Mouse (Mus musculus) telencephalon, adult 2 months (tissue): ENCODE data around the gene Dctn2.

ENCODE experiments used
- DNase-seq: peaks from one replicate; pipeline ENCODE4 v3.0.0-alpha.2; 2011; ENCODE audit warnings: low read depth, low spot score

Gene Dctn2

GRCm38 (mm10) chr10:127266112-127267091 lies at the start of gene Dctn2:
Gene Dctn2 (plus strand): TSS chr10:127266368.
- peak; percentile 97 for DNase-seq

GRCm38 (mm10) chr10:127216456-127216855 lies 49.7 kb upstream of the Dctn2 start:
- DNase-seq: peak; percentile 68

DNA sequence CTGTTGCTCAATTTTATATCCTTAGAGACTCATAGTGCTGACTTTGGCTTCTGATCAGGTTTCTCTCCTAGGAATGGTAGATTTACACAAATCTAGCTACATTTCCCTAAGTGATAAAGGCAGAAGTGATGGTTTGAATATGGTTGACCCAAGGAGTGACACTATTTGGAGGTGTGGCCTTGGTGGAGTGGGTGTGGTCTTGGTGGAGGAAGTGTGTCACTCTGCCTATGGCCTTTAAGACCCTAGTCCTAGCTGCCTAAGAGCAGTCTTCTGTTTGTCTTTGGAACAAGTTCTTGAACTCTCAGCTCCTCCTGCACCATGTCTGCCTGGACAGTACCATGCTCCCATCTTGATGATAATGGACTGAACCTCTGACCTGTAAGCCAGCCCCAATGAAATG lies 49.0 kb upstream of the Dctn2 start:
- DNase-seq: no peak

DNA sequence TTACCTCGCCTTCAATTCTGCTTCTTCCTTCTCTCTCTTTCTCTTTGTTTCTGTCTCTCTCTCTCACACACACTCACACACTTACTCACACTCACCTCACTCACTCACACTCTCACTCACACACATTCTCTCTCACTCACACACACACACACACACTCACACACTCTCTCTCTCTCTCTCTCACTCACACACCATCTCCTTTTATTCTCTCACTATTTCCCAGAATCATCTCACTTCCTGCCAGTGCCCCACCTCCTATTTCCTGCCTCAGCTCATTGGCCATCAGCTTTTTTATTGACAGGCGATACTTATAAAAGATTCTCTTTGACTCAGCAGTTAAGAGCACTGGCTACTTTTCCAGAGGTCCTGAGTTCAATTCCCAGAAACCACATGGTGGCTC lies 47.8 kb upstream of the Dctn2 start:
- DNase-seq: no peak

GRCm38 (mm10) chr10:127225213-127225612 lies 41.0 kb upstream of the Dctn2 start:
- DNase-seq: no peak

DNA sequence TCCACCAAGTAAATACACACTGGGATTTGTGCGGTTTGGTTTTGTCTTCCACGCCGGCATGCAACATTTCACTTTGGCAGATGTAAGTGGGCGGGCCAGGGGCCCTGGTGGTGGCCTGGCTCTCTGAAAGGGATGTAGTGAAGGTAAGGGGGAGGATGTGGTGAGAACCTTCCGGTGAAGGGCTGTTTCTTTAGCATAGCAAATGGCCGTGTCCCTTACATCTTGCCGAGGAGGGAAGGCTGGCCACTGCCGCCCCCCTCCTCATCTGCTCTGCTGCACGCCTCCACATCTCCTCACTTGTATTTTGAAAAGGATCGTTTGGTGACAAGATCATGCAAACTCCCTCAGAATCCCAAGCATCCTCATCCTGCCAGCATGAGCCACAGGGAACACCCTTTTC lies 40.4 kb upstream of the Dctn2 start:
- peak; percentile 60 for DNase-seq

DNA sequence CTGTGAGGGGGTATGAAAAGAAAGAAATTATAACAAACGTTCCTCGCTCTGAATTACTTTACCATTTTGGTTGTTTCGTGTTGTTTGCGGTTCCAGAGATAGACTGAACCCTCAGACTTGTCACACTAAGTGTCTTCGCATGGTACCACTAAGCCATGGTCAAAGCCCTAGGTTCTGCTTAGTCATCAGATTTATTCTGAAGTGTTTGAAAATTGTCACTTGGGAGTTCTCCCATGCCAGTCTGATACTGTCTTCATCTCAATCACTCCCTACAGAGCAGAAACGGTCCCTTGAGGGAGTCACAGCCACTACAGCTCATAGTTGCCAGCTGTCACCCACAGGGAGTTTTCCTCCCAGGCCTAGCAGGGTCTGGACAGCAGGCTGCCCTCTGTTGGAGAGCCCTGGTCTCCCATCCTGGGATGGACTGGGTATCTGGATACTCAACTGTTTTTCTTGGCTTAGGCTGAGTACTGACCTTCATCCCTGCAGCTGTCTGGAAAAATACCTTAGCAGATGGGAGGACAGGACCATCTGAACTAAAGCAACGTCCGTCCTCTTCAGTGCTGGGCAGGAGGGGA lies 39.8 kb upstream of the Dctn2 start:
- DNase-seq: no peak

DNA sequence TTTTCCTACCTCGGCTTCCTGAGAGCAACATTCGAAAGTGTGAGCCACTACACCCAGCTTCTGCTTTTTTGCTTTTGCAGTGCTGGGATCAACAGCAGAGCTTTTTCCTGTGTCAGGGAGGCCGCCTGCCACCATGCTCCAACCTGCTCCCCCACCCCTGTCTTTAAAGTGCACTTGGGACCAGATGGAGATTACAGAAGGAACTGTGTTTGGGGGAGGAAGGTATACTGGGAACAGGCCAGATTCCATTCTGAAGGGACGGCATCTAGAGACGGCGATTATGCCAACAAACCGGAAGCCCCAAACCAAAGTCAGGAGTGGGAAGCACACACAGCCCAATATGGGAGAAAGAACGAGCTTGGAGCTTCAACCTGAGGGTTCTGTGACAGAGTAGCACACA lies 39.0 kb upstream of the Dctn2 start:
- DNase-seq: no peak

DNA sequence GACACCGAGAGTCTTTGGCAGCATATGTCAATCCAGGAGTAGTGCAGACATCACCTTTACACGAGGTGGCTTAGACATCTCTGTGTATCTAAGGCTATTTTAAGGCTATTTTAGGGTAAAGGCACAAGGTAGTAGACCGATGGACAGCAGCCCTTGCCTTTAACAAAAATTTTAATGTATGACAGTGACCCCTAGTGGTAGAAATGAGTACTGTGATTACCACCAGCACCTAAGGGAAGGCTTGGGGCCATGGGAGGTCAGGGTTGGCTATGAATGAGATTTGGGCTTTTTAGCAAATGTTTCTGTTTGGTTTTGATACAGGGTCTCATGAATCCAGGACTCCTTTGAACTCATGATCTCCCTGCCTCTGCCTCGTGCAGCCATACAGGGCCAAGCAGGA lies 37.3 kb upstream of the Dctn2 start:
- no peak for DNase-seq

DNA sequence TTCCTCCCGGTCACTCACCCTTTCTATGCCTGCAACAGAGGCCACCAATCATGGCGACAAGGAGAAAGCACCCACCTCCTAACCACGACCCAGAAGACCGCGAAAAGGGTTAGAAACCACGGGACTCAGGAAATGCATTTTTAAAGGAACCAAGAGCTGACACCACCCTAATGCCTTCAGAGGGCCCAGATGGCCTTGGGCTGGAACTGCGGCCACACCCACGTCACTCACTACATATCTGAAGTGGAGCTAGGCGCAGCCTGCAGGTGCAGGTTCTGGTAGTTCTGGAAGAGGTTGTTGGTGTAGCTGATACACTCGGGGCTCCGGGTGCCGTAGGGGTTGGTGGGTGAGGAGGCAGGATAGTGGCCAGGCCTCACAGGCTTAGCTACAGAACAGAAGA lies 35.5 kb upstream of the Dctn2 start:
- no peak for DNase-seq

- no peak for DNase-seq
Observed at GRCm38 (mm10) chr10:127231741-127232140, 34.4 kb upstream of the Dctn2 start.

- no peak for DNase-seq
Observed at GRCm38 (mm10) chr10:127233141-127233540, 33.0 kb upstream of the Dctn2 start.

GRCm38 (mm10) chr10:127236541-127236940 lies 29.6 kb upstream of the Dctn2 start:
- DNase-seq: no peak

DNA sequence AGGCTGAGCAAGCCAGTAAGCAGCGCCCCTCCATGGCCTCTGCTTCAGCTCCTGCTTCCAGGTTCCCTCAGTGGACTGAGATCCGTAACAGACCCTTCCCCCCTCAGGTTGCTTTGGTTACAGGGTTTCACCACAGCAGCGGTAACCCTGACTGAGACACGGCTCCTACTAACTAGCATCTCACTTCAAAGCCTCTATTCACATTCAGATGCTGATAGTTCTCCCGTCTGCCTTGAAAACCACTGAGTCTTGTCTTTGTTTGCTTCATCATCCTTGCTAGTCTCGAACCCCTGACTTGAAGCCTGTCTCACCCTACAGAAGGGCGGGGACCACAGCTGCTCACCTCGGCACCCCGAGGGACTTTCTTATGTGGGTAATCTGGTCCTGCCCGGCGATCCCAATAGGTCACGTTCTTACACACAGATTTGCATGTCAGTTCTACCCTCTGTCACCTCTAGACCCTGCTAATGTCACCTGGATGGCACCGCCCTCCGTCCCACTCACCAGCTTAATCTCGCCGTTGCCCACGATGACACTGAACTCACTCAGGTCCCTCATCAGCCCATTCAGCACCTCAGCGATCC lies 27.8 kb upstream of the Dctn2 start:
- no peak for DNase-seq

DNA sequence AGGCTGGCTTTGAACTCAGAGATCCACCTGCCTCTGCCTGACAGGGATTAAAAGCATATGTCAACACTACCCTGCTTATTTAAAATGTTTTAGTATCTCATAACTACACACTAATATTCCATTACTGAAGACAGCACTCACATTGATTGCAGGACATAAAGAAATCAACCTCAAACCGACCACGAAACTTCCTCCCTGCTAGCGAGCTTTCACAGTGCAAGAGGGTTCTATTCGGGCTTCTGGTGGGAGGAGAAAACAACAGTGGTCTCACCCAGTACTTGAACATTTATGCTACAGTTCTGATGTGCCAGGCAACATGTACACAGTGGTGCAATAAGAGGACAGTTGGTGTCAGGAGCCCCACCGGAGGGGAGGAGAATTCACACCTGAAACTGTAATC lies 15.4 kb upstream of the Dctn2 start:
- no peak for DNase-seq

DNA sequence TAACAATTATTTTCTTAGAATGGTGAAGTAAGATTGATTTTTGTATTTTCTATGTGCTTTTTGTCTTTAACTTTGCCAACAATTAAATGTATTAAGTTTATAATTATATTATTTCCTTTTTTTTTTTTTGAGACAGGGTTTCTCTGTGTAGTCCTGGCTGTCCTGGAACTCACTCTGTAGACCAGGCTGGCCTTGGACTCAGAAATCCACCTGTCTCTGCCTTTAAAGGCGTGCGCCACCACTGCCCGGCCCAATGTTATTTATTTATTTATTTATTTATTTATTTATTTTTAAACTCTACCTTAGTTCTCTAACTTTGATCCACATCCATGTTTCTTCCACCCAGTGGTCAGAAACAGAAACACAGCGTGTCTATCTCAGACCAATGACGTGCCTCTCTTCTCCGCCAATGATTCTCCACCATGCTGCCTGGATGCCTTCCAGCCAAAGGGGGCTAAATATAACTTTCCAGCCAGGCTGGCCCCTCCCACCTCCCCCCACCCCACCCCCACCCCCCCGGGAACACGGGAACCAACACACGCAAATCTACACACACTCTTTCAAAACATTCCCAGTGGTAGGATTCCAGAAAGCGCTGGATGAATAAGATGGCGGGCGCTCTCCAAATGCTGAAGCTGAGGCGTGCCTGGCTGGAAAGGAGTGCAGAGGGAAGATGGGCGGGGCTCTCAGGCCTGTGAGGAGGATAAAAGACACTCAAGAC lies 10.4 kb upstream of the Dctn2 start:
- DNase-seq: no peak

- no peak for DNase-seq
Observed at GRCm38 (mm10) chr10:127257790-127258189, 8.4 kb upstream of the Dctn2 start.

DNA sequence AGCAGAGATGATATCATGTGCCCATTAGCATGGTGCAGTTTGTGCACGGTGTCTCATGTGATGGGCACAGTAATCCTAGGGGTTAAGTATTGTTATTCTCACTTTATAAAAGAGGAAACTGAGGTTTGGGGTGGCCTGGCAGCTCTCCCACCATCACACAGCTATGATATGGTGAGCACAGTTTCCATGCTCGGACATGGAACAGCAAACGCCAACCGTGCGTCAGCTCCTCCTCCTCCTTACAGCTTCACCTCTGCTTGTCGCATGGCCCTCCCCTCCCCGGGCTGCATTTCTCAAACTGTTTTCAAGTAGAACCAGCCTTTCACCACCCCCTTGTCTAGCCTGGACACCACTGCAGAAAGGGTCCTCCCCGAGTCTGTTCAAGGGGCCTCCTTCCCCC lies 7.7 kb upstream of the Dctn2 start:
- no peak for DNase-seq

- no peak for DNase-seq
Observed at GRCm38 (mm10) chr10:127261706-127262547, 4.2 kb upstream of the Dctn2 start.

- peak; percentile 47 for DNase-seq
Observed at GRCm38 (mm10) chr10:127262548-127263398, 3.4 kb upstream of the Dctn2 start, which contains the start of gene Kif5a. Gene Kif5a (minus strand): TSS chr10:127263348.
